Mouse (Mus musculus) midbrain, embryonic 14.5 days (tissue): ENCODE results near the gene Gm11733. TPM values are rescaled to one million over a fixed set of nuclear protein-coding genes. Genes with fewer than 3 reads are reported as not detected.

ENCODE experiments used
- ATAC-seq: fragments of 200-750 bp; cut with Nextera tagmentation; 2 replicates; pipeline ENCODE4 v1.8.0; 2017; ENCODE audit warnings: moderate number of reproducible peaks, moderate library complexity; ENCODE audit not compliant: low FRiP score, low TSS enrichment
- DNase-seq: peaks from one replicate; pipeline ENCODE4 v3.0.0-alpha.2; 2015
- H3K27ac ChIP-seq: fragments of 300-500 bp; sonication (generic); replicated peaks from 2 replicates; pipeline ENCODE4 v1.5.1; 2014; ENCODE audit warnings: mild to moderate bottlenecking, low read depth, low read length, moderate library complexity
- H3K27me3 ChIP-seq: fragments of 300-500 bp; sonication (generic); 2 replicates; pipeline ENCODE4 v1.6.1; 2014; ENCODE audit warnings: low read length, control low read depth, mixed read lengths; ENCODE audit not compliant: control insufficient read depth, insufficient read depth
- H3K36me3 ChIP-seq: fragments of 300-500 bp; sonication (generic); 2 replicates; pipeline ENCODE4 v1.6.1; 2014; ENCODE audit warnings: low read length, control low read depth; ENCODE audit not compliant: control insufficient read depth, insufficient read depth
- H3K4me1 ChIP-seq: fragments of 300-500 bp; sonication (generic); 2 replicates; pipeline ENCODE4 v1.6.1; 2014; ENCODE audit warnings: mild to moderate bottlenecking, antibody characterized with exemption, low read length, control low read depth; ENCODE audit not compliant: control insufficient read depth, insufficient read depth
- H3K4me2 ChIP-seq: fragments of 300-500 bp; sonication (generic); 2 replicates; pipeline ENCODE4 v1.6.1; 2014; ENCODE audit warnings: mild to moderate bottlenecking, low read length, moderate library complexity
- H3K4me3 ChIP-seq: fragments of 300-500 bp; sonication (generic); replicated peaks from 2 replicates; pipeline ENCODE4 v1.5.1; 2014; ENCODE audit warnings: low read depth, low read length
- H3K9ac ChIP-seq: fragments of 300-500 bp; sonication (generic); replicated peaks from 2 replicates; pipeline ENCODE4 v1.6.1; 2014; ENCODE audit warnings: mild to moderate bottlenecking, low read length, moderate library complexity
- H3K9me3 ChIP-seq: fragments of 300-500 bp; sonication (generic); 2 replicates; pipeline ENCODE4 v1.6.1; 2016; ENCODE audit warnings: low read length, control low read depth, mixed read lengths; ENCODE audit not compliant: control insufficient read depth
- WGBS: fragments of 180-500 bp; shearing (Covaris S2); extraction: QIAGEN DNeasy Blood & Tissue Kit; methylation state at CpG from one replicate; pipeline ENCODE4 v1.1.7; 2014; 5-methylcytosine and 5-hydroxymethylcytosine counted together
- polyA plus RNA-seq: library from polyadenylated mRNA; unstranded; fragments of >200 nt; fragmentation: Nextera tagmentation; extraction: Ambion mirVana; gene quantifications from 2 replicates; pipeline ENCODE4 v1.2.1, GENCODE M21; 2014

The Gm11733 gene
- polyA plus RNA-seq: 0.12 TPM in 1 of 2 replicates, not detected in the other

- ATAC-seq: no peak
- 18% methylated on average over 12 of the region's 12 CpGs for WGBS
Observed at GRCm38 (mm10) chr11:117484198-117484597, at the start of gene Gm11733. Gm11733 (plus strand) TSS chr11:117484368.

GRCm38 (mm10) chr11:117436401-117437109 is 47.6 kb upstream of the Gm11733 start:
- ATAC-seq: peak; percentile 84
- peak overlapping the region; percentile 41 for H3K4me2 ChIP-seq

More at GRCm38 (mm10) chr11:117484198-117484597, at the start of gene Gm11733:
- H3K36me3 ChIP-seq: no peaks in the 10 kb centered on the region
- no peak within 1 kb of the TSS for H3K4me3 ChIP-seq
- H3K4me2 ChIP-seq: peak within 1 kb of the TSS; percentile 44
- peaks cover 5% of the 10 kb centered on the region; the same call in 1 of the 2 replicates for H3K9me3 ChIP-seq
- peak within 1 kb of the TSS; percentile 85 for H3K27ac ChIP-seq
- peak; percentile 75 for DNase-seq
- H3K27me3 ChIP-seq: 0 out of 2 replicates have a peak, but pooled peaks cover 4% of the 10 kb centered on the region
- peaks cover 52% of the 10 kb centered on the region for H3K4me1 ChIP-seq
- peak within 1 kb of the TSS; percentile 20; the same call in 1 of the 2 replicates for H3K9ac ChIP-seq

GRCm38 (mm10) chr11:117437110-117437490 is 47.1 kb upstream of the Gm11733 start:
- Histone ChIP-seq H3K9ac (no peak overlapping the region), H3K9me3 (no peaks in the 10 kb centered on the region), H3K4me1 (peaks cover 60% of the 10 kb centered on the region), H3K27ac (peak overlapping the region; percentile 83), H3K27me3 (no peaks in the 10 kb centered on the region; the same call in 1 of the 2 replicates), H3K4me2 (peak overlapping the region; percentile 41), H3K36me3 (no peaks in the 10 kb centered on the region), H3K4me3 (no peak overlapping the region)
- ATAC-seq (peak; percentile 13; the same call in 1 of the 2 replicates), DNase-seq (no peak)
- WGBS: 4% methylated on average over 7 of the region's 7 CpGs

More at GRCm38 (mm10) chr11:117436401-117437109, 47.6 kb upstream of the Gm11733 start:
- WGBS: 9% methylated on average over 22 of the region's 22 CpGs
- Histone ChIP-seq H3K4me3 (no peak overlapping the region), H3K36me3 (no peaks in the 10 kb centered on the region), H3K27ac (peak overlapping the region; percentile 83), H3K4me1 (peaks cover 55% of the 10 kb centered on the region), H3K9ac (no peak overlapping the region), H3K9me3 (no peaks in the 10 kb centered on the region), H3K27me3 (no peaks in the 10 kb centered on the region; the same call in 1 of the 2 replicates)
- DNase-seq: peak; percentile 95

- Histone ChIP-seq H3K4me1 (peaks cover 61% of the 10 kb centered on the region), H3K4me2 (no peak overlapping the region), H3K9ac (no peak overlapping the region), H3K4me3 (no peak overlapping the region), H3K9me3 (no peaks in the 10 kb centered on the region), H3K27me3 (no peaks in the 10 kb centered on the region; the same call in 1 of the 2 replicates), H3K36me3 (no peaks in the 10 kb centered on the region), H3K27ac (peak overlapping the region; percentile 64)
- ATAC-seq (no peak), DNase-seq (no peak)
- 17% methylated on average over 6 of the region's 6 CpGs for WGBS
Observed at GRCm38 (mm10) chr11:117438363-117438762, 45.8 kb upstream of the Gm11733 start.

GRCm38 (mm10) chr11:117440865-117441425 is 43.2 kb upstream of the Gm11733 start:
- peaks cover 76% of the 10 kb centered on the region for H3K4me1 ChIP-seq
- H3K4me3 ChIP-seq: no peak overlapping the region
- 10% methylated on average over 22 of the region's 22 CpGs for WGBS
- ATAC-seq: peak; percentile 44; the same call in 1 of the 2 replicates
- H3K9ac ChIP-seq: no peak overlapping the region
- H3K9me3 ChIP-seq: no peaks in the 10 kb centered on the region
- no peaks in the 10 kb centered on the region; the same call in 1 of the 2 replicates for H3K27me3 ChIP-seq
- peak; percentile 76 for DNase-seq
- peak overlapping the region; percentile 68 for H3K27ac ChIP-seq
- peak overlapping the region; percentile 31 for H3K4me2 ChIP-seq
- H3K36me3 ChIP-seq: no peaks in the 10 kb centered on the region

- ATAC-seq: no peak
- Histone ChIP-seq H3K27me3 (no peaks in the 10 kb centered on the region; the same call in 1 of the 2 replicates), H3K27ac (0 out of 2 replicates have a peak overlapping the region, but pooled peaks have one; percentile 58), H3K4me3 (no peak overlapping the region), H3K4me1 (peaks cover 50% of the 10 kb centered on the region), H3K36me3 (no peaks in the 10 kb centered on the region), H3K9me3 (no peaks in the 10 kb centered on the region), H3K9ac (no peak overlapping the region), H3K4me2 (no peak overlapping the region)
- no peak for DNase-seq
- WGBS: 54% methylated on average over 2 of the region's 2 CpGs
Observed at GRCm38 (mm10) chr11:117444090-117444489, 40.1 kb upstream of the Gm11733 start.

- H3K9ac ChIP-seq: 0 out of 2 replicates have a peak overlapping the region, but pooled peaks have one; percentile 14
- no peak overlapping the region for H3K4me2 ChIP-seq
- no peak overlapping the region for H3K4me3 ChIP-seq
- 0 out of 2 replicates have a peak overlapping the region, but pooled peaks have one; percentile 41 for H3K27ac ChIP-seq
- H3K27me3 ChIP-seq: no peaks in the 10 kb centered on the region
- no peaks in the 10 kb centered on the region for H3K9me3 ChIP-seq
- no peaks in the 10 kb centered on the region for H3K36me3 ChIP-seq
- H3K4me1 ChIP-seq: peaks cover 35% of the 10 kb centered on the region
- WGBS: 62% methylated on average over 6 of the region's 6 CpGs
- DNase-seq (no peak), ATAC-seq (no peak)
Observed at GRCm38 (mm10) chr11:117445707-117446106, 38.5 kb upstream of the Gm11733 start.

- H3K9me3 ChIP-seq: no peaks in the 10 kb centered on the region
- peaks cover 11% of the 10 kb centered on the region; the same call in 1 of the 2 replicates for H3K4me1 ChIP-seq
Observed at GRCm38 (mm10) chr11:117454086-117454485, 30.1 kb upstream of the Gm11733 start.

More at GRCm38 (mm10) chr11:117454086-117454485, 30.1 kb upstream of the Gm11733 start:
- no peaks in the 10 kb centered on the region for H3K36me3 ChIP-seq
- H3K4me2 ChIP-seq: no peak overlapping the region
- WGBS: 29% methylated on average over 10 of the region's 10 CpGs
- peak overlapping the region; percentile 49 for H3K27ac ChIP-seq
- no peak overlapping the region for H3K9ac ChIP-seq
- peak; percentile 44 for DNase-seq
- no peak for ATAC-seq
- no peaks in the 10 kb centered on the region for H3K27me3 ChIP-seq
- H3K4me3 ChIP-seq: no peak overlapping the region
